Mouse (Mus musculus) midbrain, embryonic 11.5 days (tissue): ENCODE measurements around the gene Pias1. TPM values are rescaled to one million over a fixed set of nuclear protein-coding genes. Genes with fewer than 3 reads are reported as not detected.
A peak's percentile ranks its signal among the peaks of the same experiment; 100 is the strongest.

Experiments used
- ATAC-seq: fragments of 200-750 bp; cut with Nextera tagmentation; 2 replicates; pipeline ENCODE4 v1.8.0; 2017; ENCODE audit warnings: moderate TSS enrichment, moderate library complexity; ENCODE audit not compliant: low FRiP score
- DNase-seq: peaks from one replicate; pipeline ENCODE4 v3.0.0; 2015; ENCODE audit warnings: low spot score; ENCODE audit errors: missing footprints
- H3K27ac ChIP-seq: fragments of 300-500 bp; sonication (generic); 2 replicates; pipeline ENCODE4 v1.5.1; 2014; ENCODE audit warnings: low read depth, low read length
- H3K27me3 ChIP-seq: fragments of 300-500 bp; sonication (generic); 2 replicates; pipeline ENCODE4 v1.6.1; 2014; ENCODE audit warnings: mild to moderate bottlenecking, low read length, moderate library complexity, mixed read lengths; ENCODE audit not compliant: control insufficient read depth, insufficient read depth
- H3K36me3 ChIP-seq: fragments of 300-500 bp; sonication (generic); 2 replicates; pipeline ENCODE4 v1.6.1; 2014; ENCODE audit warnings: mild to moderate bottlenecking, low read length, moderate library complexity, mixed read lengths; ENCODE audit not compliant: control insufficient read depth, insufficient read depth
- H3K4me1 ChIP-seq: fragments of 300-500 bp; sonication (generic); 2 replicates; pipeline ENCODE4 v1.6.1; 2014; ENCODE audit warnings: low read length; ENCODE audit not compliant: control insufficient read depth, insufficient read depth
- H3K4me2 ChIP-seq: fragments of 300-500 bp; sonication (generic); 2 replicates; pipeline ENCODE4 v1.6.1; 2014; ENCODE audit warnings: mild to moderate bottlenecking, moderate library complexity
- H3K4me3 ChIP-seq: fragments of 300-500 bp; sonication (generic); 2 replicates; pipeline ENCODE4 v1.5.1; 2014; ENCODE audit warnings: low read depth, low read length
- H3K9ac ChIP-seq: fragments of 300-500 bp; sonication (generic); 2 replicates; pipeline ENCODE4 v1.6.1; 2014; ENCODE audit warnings: low read length
- H3K9me3 ChIP-seq: fragments of 300-500 bp; sonication (generic); 2 replicates; pipeline ENCODE4 v1.6.1; 2016; ENCODE audit warnings: low read length; ENCODE audit not compliant: control insufficient read depth
- WGBS: fragments of 180-500 bp; shearing (Covaris S2); extraction: QIAGEN DNeasy Blood & Tissue Kit; methylation state at CpG from one replicate; pipeline ENCODE4 v1.1.7; 2014; 5-methylcytosine and 5-hydroxymethylcytosine counted together
- polyA plus RNA-seq: library from polyadenylated mRNA; unstranded; fragments of >200 nt; fragmentation: Nextera tagmentation; extraction: Ambion mirVana; gene quantifications from 2 replicates; pipeline ENCODE4 v1.2.1, GENCODE M21; 2014

Gene Pias1
- polyA plus RNA-seq, 1 experiment from 2014 or later: 73.3 TPM

- Histone ChIP-seq H3K4me1 (no peaks in the 10 kb centered on the region), H3K36me3 (no peaks in the 10 kb centered on the region; the same call in 1 of the 2 replicates), H3K9me3 (no peaks in the 10 kb centered on the region), H3K27me3 (no peaks in the 10 kb centered on the region), H3K27ac (no peak overlapping the region), H3K4me2 (no peak overlapping the region), H3K9ac (no peak overlapping the region), H3K4me3 (no peak overlapping the region)
- ATAC-seq: no peak
- DNase-seq: no peak
- 67% methylated on average over 2 of the region's 2 CpGs for WGBS
These were observed 136.2 kb downstream of the Pias1 start for GRCm38 (mm10) chr9:62851571-62851970.

GRCm38 (mm10) chr9:62848641-62849040, 139.1 kb downstream of the Pias1 start:
- Histone ChIP-seq H3K9ac (no peak overlapping the region), H3K9me3 (no peaks in the 10 kb centered on the region), H3K36me3 (no peaks in the 10 kb centered on the region; the same call in 1 of the 2 replicates), H3K4me2 (no peak overlapping the region), H3K4me1 (no peaks in the 10 kb centered on the region), H3K27me3 (no peaks in the 10 kb centered on the region), H3K4me3 (no peak overlapping the region), H3K27ac (no peak overlapping the region)
- DNase-seq (no peak), ATAC-seq (no peak)
- WGBS: 89% methylated on average over 3 of the region's 3 CpGs

GRCm38 (mm10) chr9:62847694-62848093, 140.0 kb downstream of the Pias1 start:
- no peaks in the 10 kb centered on the region; the same call in 1 of the 2 replicates for H3K36me3 ChIP-seq

GRCm38 (mm10) chr9:62844461-62844860, 143.3 kb downstream of the Pias1 start:
- H3K4me2 ChIP-seq: no peak overlapping the region
- no peak overlapping the region for H3K9ac ChIP-seq
- no peaks in the 10 kb centered on the region; the same call in 1 of the 2 replicates for H3K36me3 ChIP-seq
- WGBS: 93% methylated on average over 5 of the region's 5 CpGs
- H3K4me1 ChIP-seq: peaks cover under 1% of the 10 kb centered on the region
- no peak overlapping the region for H3K4me3 ChIP-seq
- no peaks in the 10 kb centered on the region for H3K27me3 ChIP-seq
- DNase-seq: no peak
- H3K27ac ChIP-seq: no peak overlapping the region
- H3K9me3 ChIP-seq: no peaks in the 10 kb centered on the region
- no peak for ATAC-seq

More at GRCm38 (mm10) chr9:62847694-62848093, 140.0 kb downstream of the Pias1 start:
- Histone ChIP-seq H3K4me1 (no peaks in the 10 kb centered on the region), H3K27me3 (no peaks in the 10 kb centered on the region), H3K27ac (no peak overlapping the region), H3K4me2 (no peak overlapping the region), H3K9me3 (no peaks in the 10 kb centered on the region), H3K4me3 (no peak overlapping the region), H3K9ac (no peak overlapping the region)
- 8% methylated on average over 3 of the region's 3 CpGs for WGBS
- ATAC-seq (peak; percentile 62), DNase-seq (peak; percentile 99)

GRCm38 (mm10) chr9:62843356-62844024, 144.2 kb downstream of the Pias1 start:
- 78% methylated on average over 10 of the region's 10 CpGs for WGBS
- H3K36me3 ChIP-seq: no peaks in the 10 kb centered on the region
- ATAC-seq (no peak), DNase-seq (no peak)
- peaks cover 6% of the 10 kb centered on the region for H3K4me1 ChIP-seq
- H3K4me3 ChIP-seq: no peak overlapping the region
- no peaks in the 10 kb centered on the region for H3K27me3 ChIP-seq
- no peaks in the 10 kb centered on the region for H3K9me3 ChIP-seq
- H3K4me2 ChIP-seq: no peak overlapping the region
- no peak overlapping the region for H3K27ac ChIP-seq
- H3K9ac ChIP-seq: no peak overlapping the region

- peak; percentile 94 for DNase-seq
- WGBS: 18% methylated on average over 14 of the region's 14 CpGs
- no peaks in the 10 kb centered on the region for H3K36me3 ChIP-seq
These were observed 148.5 kb downstream of the Pias1 start for GRCm38 (mm10) chr9:62839172-62839770.

GRCm38 (mm10) chr9:62838506-62839171, 149.1 kb downstream of the Pias1 start, which contains the start of gene Cln6:
Gene Cln6, plus strand, starts transcription at chr9:62838785.
- peak within 1 kb of the TSS; percentile 77 for H3K4me2 ChIP-seq
- WGBS: under 1% methylated on average over 46 of the region's 48 CpGs
- H3K27ac ChIP-seq: peak within 1 kb of the TSS; percentile 75
- DNase-seq (peak; percentile 95), ATAC-seq (peak; percentile 84)
- H3K9ac ChIP-seq: peak within 1 kb of the TSS; percentile 90
- no peaks in the 10 kb centered on the region for H3K27me3 ChIP-seq
- no peaks in the 10 kb centered on the region for H3K9me3 ChIP-seq
- H3K4me1 ChIP-seq: peaks cover 6% of the 10 kb centered on the region
- peak within 1 kb of the TSS; percentile 63 for H3K4me3 ChIP-seq
- no peaks in the 10 kb centered on the region for H3K36me3 ChIP-seq

More at GRCm38 (mm10) chr9:62839172-62839770, 148.5 kb downstream of the Pias1 start:
- Histone ChIP-seq H3K9me3 (no peaks in the 10 kb centered on the region), H3K27ac (peak overlapping the region; percentile 75), H3K4me2 (peak overlapping the region; percentile 77), H3K9ac (peak overlapping the region; percentile 90), H3K4me3 (peak overlapping the region; percentile 63), H3K27me3 (no peaks in the 10 kb centered on the region), H3K4me1 (peaks cover 6% of the 10 kb centered on the region)
- no peak for ATAC-seq

- peak overlapping the region; percentile 63 for H3K4me3 ChIP-seq
- no peaks in the 10 kb centered on the region for H3K27me3 ChIP-seq
- peaks cover 6% of the 10 kb centered on the region for H3K4me1 ChIP-seq
- no peaks in the 10 kb centered on the region for H3K9me3 ChIP-seq
- peak overlapping the region; percentile 77 for H3K4me2 ChIP-seq
- H3K36me3 ChIP-seq: no peaks in the 10 kb centered on the region
- DNase-seq (no peak), ATAC-seq (peak; percentile 46)
- no peak overlapping the region for H3K27ac ChIP-seq
- WGBS: 18% methylated on average over 8 of the region's 8 CpGs
- peak overlapping the region; percentile 90; the same call in 1 of the 2 replicates for H3K9ac ChIP-seq
These were observed 149.6 kb downstream of the Pias1 start for GRCm38 (mm10) chr9:62838146-62838505.

GRCm38 (mm10) chr9:62837611-62838010, 150.1 kb downstream of the Pias1 start:
- Histone ChIP-seq H3K4me1 (peaks cover 6% of the 10 kb centered on the region), H3K4me3 (no peak overlapping the region), H3K9me3 (no peaks in the 10 kb centered on the region), H3K4me2 (no peak overlapping the region), H3K9ac (no peak overlapping the region), H3K27ac (no peak overlapping the region), H3K27me3 (no peaks in the 10 kb centered on the region), H3K36me3 (no peaks in the 10 kb centered on the region)
- ATAC-seq: no peak
- no peak for DNase-seq
- 72% methylated on average over 3 of the region's 3 CpGs for WGBS
